Mouse (Mus musculus) cortical plate, adult 2 months (tissue): ENCODE results near the gene Brf1. TPM values are rescaled to one million over a fixed set of nuclear protein-coding genes. Genes with fewer than 3 reads are reported as not detected.

Source experiments
- H3K27ac ChIP-seq: fragments of 200-500 bp; 2 replicates; pipeline ENCODE4 v1.5.1; 2012; ENCODE audit warnings: low read length, control low read depth, inconsistent platforms; ENCODE audit not compliant: insufficient read depth
- H3K4me1 ChIP-seq: fragments of 200-500 bp; 2 replicates; pipeline ENCODE4 v1.6.1; 2011; ENCODE audit warnings: low read length; ENCODE audit not compliant: control insufficient read depth, insufficient read depth
- H3K4me3 ChIP-seq: fragments of 200-500 bp; 2 replicates; pipeline ENCODE4 v1.5.1; 2011; ENCODE audit warnings: mild to moderate bottlenecking, low read length, control low read depth; ENCODE audit not compliant: insufficient read depth
- CTCF ChIP-seq: fragments of 200-500 bp; IDR thresholded peaks from 2 replicates; pipeline ENCODE4 v1.5.1; 2011; ENCODE audit warnings: mild to moderate bottlenecking, control low read depth, low read length; ENCODE audit not compliant: insufficient read depth; ENCODE audit errors: extremely low read depth
- POLR2A ChIP-seq: fragments of 200-500 bp; IDR thresholded peaks from 2 replicates; pipeline ENCODE4 v1.6.1; 2011; ENCODE audit warnings: mild to moderate bottlenecking, low read length, control low read depth; ENCODE audit not compliant: insufficient read depth; ENCODE audit errors: extremely low read depth
- polyA plus RNA-seq: library from polyadenylated mRNA; depleted of rRNA; stranded (reverse); fragments of >200 nt; gene quantifications from 2 replicates; pipeline ENCODE4 v1.2.3, GENCODE M21; 2012

The Brf1 gene
- polyA plus RNA-seq, 1 experiment, result 38.8 TPM

- H3K27ac ChIP-seq, result no peak overlapping the region
- H3K4me3 ChIP-seq, result no peak overlapping the region
- peaks cover 7% of the 10 kb centered on the region for H3K4me1 ChIP-seq
- TF ChIP-seq CTCF, result no peak
- TF ChIP-seq POLR2A, result no peak
These were observed 62.1 kb downstream of the Brf1 start for GRCm38 (mm10) chr12:112938366-112938765.

GRCm38 (mm10) chr12:112937906-112938305 lies 62.6 kb downstream of the Brf1 start:
- no peak overlapping the region for H3K4me3 ChIP-seq
- peaks cover 7% of the 10 kb centered on the region for H3K4me1 ChIP-seq
- TF ChIP-seq CTCF (no peak), POLR2A (no peak)
- no peak overlapping the region for H3K27ac ChIP-seq

GRCm38 (mm10) chr12:112932647-112933046 lies 67.9 kb downstream of the Brf1 start:
- Histone ChIP-seq H3K4me3 (no peak overlapping the region), H3K27ac (no peak overlapping the region), H3K4me1 (peaks cover 2% of the 10 kb centered on the region)
- TF ChIP-seq CTCF, result no peak
- TF ChIP-seq POLR2A, result no peak

GRCm38 (mm10) chr12:112929562-112930352 lies 70.7 kb downstream of the Brf1 start, which contains the start of gene Jag2:
Gene Jag2, minus strand, starts transcription at chr12:112929776.
- Histone ChIP-seq H3K27ac (peak within 1 kb of the TSS; percentile 90), H3K4me1 (peaks cover 2% of the 10 kb centered on the region; the same call in 1 of the 2 replicates), H3K4me3 (peak within 1 kb of the TSS; percentile 60)
- TF ChIP-seq POLR2A (peak; percentile 45; the same call in 1 of the 2 replicates), CTCF (peak; percentile 43; the same call in 1 of the 2 replicates)

GRCm38 (mm10) chr12:112928401-112929241 lies 71.9 kb downstream of the Brf1 start:
- H3K27ac ChIP-seq, result peak overlapping the region; percentile 90
- no peak for TF ChIP-seq CTCF
- 0 out of 2 replicates have a peak, but pooled peaks have one; percentile 34 for TF ChIP-seq POLR2A

GRCm38 (mm10) chr12:112927265-112927664 lies 73.2 kb downstream of the Brf1 start:
- Histone ChIP-seq H3K4me1 (peaks cover 2% of the 10 kb centered on the region; the same call in 1 of the 2 replicates), H3K4me3 (no peak overlapping the region), H3K27ac (no peak overlapping the region)
- TF ChIP-seq CTCF (no peak), POLR2A (no peak)

More at GRCm38 (mm10) chr12:112928401-112929241, 71.9 kb downstream of the Brf1 start:
- H3K4me1 ChIP-seq, result peaks cover 2% of the 10 kb centered on the region; the same call in 1 of the 2 replicates
- H3K4me3 ChIP-seq, result peak overlapping the region; percentile 60

- H3K4me3 ChIP-seq, result no peak overlapping the region
- no peak overlapping the region for H3K27ac ChIP-seq
- peaks cover 4% of the 10 kb centered on the region; the same call in 1 of the 2 replicates for H3K4me1 ChIP-seq
- TF ChIP-seq CTCF, result peak; percentile 13; the same call in 1 of the 2 replicates
- no peak for TF ChIP-seq POLR2A
These were observed 74.6 kb downstream of the Brf1 start for GRCm38 (mm10) chr12:112925950-112926349.

GRCm38 (mm10) chr12:112922541-112922940 lies 78.0 kb downstream of the Brf1 start:
- no peak overlapping the region for H3K4me3 ChIP-seq
- H3K27ac ChIP-seq, result no peak overlapping the region
- TF ChIP-seq CTCF, result no peak
- TF ChIP-seq POLR2A, result no peak
- H3K4me1 ChIP-seq, result 0 out of 2 replicates have a peak, but pooled peaks cover 1% of the 10 kb centered on the region

- TF ChIP-seq CTCF (no peak), POLR2A (no peak)
- H3K4me3 ChIP-seq, result no peak overlapping the region
- H3K27ac ChIP-seq, result no peak overlapping the region
These were observed 79.0 kb downstream of the Brf1 start for GRCm38 (mm10) chr12:112921518-112921917.

More at GRCm38 (mm10) chr12:112921518-112921917, 79.0 kb downstream of the Brf1 start:
- H3K4me1 ChIP-seq, result 0 out of 2 replicates have a peak, but pooled peaks cover 1% of the 10 kb centered on the region
